Mouse (Mus musculus): Measurements from ENCODE around the gene Wnk4.

Gene Wnk4

GRCm38 (mm10) chr11:101259948-101260825 lies at the start of gene Wnk4:
Gene Wnk4, plus strand, starts transcription at chr11:101260567.
- DNase-seq (ENCODE audit: low spot score in 2 of 2): peak; percentile 76 to 84

DNA sequence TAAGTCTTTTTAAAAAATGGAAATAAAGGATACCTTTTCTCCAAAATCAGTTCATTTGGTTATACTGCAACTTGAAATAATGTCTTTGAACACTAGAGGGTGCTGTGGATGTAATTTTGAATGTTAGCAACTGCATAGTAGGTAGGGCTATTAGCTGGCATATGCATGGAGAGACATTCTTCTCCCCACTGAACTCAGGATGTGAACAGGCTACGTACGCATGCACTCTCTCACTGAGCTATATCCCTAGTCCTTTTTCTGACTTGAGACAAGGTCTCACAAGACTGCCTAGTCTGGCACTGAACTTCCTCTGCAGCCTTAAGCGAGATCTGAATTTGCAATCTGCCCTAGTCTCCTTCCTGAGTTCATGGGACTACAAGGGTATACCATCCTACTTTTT lies 48.4 kb upstream of the Wnk4 start:
- no peak for DNase-seq (ENCODE audit: low spot score in 2 of 2)

DNA sequence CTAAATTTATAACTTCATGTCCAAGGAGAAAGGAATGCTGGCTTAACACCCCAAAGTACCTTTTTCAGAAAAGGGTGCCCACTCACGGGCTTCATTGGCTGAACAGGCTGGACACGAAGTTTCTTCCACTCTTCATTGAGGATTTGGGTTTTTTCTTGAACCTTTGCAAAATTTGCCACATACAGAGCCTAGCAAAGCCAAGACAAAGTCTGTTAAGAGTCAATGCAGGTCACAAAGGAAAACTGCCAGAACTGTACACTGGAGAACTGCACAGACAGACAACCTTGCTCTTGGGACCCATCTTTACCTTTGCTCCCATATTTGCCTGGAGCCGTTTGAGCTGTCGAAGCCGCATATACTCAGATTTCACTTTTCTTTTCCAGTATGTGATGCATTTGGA lies 43.4 kb upstream of the Wnk4 start:
- DNase-seq (ENCODE audit: low spot score in 2 of 2): no peak

DNA sequence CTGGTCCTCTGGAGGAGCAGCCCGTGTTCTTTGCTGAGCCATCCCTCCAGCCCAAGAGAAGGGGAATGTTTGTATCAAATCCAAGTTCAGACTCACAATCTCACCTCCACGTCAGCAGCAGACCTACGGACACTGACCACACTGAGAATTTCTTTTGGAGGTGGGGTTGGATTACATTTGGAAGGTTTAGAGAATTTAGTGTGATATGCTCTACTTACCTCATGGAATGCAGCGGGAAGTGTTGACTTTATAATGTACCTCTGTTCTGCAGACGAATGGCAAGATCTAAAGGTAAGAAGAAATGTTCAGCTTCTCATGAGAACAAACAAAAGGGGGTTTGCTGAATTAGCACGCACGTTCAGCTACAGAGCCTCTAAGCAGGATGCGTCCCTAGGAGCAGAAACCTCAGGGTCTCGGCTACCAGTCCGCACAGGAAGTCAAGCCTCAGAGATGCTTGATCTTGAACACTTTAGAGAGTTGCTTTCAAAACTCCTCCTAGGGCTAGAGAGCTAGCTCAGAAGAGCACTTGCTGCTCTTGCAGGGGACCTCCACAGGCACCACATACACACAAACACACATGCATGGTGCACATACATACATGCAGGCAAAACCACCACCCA lies 41.8 kb upstream of the Wnk4 start:
- no peak for DNase-seq (ENCODE audit: low spot score in 2 of 2)

GRCm38 (mm10) chr11:101220853-101221252 lies 39.5 kb upstream of the Wnk4 start:
- DNase-seq (ENCODE audit: low spot score in 2 of 2): no peak

DNA sequence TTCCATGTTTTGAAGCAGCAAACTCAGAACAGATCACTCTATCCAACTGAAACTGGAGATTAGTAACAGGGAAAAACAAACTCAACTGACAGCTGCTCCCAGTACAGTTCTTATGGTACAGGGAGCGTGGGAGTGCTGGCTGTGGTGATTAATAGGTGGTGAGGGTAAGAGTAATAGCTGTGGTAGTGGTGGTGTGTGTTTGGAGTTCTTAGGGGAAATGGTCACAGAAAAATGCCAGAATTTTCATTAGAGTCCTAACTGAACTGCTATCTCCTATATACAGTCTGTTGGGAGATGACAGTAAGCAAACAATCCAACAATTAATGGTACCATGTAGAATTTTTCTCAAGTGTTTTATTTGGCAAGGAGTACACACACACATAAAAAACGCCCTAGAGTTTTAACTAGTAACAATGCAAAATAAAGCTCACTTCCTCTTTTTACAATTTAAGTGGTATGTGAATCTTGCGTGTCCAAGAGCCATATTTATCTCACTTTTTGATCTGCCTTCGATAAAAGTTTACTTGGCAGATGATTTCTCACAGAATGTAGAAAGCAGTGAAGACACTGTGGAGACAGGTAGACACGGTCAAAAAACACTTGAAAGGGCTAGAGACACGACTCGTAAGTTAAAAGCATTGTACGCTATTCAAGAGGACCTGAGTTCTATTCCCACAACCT lies 38.9 kb upstream of the Wnk4 start:
- DNase-seq (ENCODE audit: low spot score in 2 of 2): no peak

DNA sequence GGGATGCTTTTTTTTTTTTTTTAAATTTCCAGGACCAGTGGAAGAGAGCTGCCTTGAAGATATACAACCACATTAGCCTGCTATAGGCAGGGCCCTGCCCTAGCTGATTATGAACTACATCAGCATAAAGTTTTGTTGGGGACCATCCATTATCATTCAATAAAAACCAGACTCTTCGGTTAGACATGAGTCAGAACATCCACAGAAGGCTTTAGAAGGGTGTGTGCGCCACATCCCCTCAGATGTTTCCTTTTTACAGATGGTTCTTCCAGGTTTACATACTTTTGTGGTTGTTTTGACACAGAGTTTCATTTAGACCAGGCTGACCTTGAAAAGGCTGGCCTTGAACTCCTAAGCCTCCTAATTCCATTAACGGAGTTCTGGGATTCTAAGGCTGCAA lies 36.0 kb upstream of the Wnk4 start:
- DNase-seq (ENCODE audit: low spot score in 2 of 2): no peak

DNA sequence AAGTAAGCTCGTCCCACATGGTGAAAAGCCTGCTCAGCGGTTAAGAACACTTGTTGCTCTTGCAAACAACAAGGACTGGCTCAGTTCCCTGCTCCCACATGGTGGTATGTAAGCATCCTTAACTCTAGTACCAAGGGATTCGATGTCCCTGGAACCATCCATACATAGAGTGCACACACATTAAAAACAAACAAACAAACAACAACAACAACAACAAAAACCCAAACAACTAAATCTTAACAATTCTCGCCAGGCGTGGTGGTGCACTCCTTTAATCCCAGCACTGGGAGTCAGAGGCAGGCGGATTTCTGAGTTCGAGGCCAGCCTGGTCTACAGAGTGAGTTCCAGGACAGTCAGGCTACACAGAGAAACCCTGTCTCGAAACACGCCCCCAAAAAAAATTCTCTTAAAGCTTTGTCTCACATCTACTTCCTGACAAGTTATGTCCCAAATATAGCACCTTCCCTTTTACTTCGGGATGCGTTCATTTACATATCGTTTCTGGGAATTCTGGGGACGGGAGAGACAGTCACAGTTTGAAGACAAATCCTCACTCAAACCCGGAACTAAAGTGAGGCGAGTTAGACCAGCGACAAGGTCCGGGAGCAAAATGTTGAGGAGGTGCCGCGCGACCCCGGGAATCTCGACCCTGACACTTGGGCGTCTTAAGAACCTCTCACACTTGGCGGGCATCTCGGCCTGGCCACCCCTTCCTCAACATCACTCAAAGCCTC lies 34.9 kb upstream of the Wnk4 start:
- no peak for DNase-seq (ENCODE audit: low spot score in 2 of 2)

DNA sequence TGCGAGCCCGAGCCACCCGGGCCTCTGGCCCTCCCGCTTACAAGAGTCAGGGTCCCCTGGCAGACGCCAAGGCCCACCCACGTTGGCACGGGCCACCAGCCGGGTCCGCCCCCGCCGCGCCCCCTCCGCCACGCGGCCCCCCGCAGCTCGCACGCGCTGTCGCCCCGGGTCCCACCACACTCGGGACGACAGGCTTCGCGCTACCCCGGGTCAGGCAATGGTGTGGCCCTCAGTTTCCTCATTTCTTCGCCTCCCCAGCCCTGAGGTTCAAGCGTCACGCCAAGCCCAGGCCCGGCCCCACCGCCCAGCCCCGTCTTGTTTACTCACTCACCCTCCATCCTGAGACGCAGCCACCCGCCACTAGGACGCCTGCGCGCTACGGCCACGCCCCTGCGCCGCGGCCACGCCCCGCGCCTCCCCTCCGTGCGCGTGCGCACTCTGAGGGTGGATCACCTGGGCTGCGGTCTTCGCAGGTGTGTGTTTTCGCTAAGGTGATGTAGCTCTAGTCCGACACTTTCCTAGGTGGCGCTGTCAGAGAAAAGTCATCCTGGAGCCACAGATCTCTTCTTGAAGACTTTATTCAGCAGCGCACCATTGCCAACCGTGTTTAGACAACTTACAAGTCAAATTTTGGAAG lies 34.2 kb upstream of the Wnk4 start, which contains the start of gene Ezh1:
Gene Ezh1, minus strand, starts transcription at position 399 of the 637 bp plus-strand sequence.
- DNase-seq (ENCODE audit: low spot score in 2 of 2): peak; percentile 91 to 97

DNA sequence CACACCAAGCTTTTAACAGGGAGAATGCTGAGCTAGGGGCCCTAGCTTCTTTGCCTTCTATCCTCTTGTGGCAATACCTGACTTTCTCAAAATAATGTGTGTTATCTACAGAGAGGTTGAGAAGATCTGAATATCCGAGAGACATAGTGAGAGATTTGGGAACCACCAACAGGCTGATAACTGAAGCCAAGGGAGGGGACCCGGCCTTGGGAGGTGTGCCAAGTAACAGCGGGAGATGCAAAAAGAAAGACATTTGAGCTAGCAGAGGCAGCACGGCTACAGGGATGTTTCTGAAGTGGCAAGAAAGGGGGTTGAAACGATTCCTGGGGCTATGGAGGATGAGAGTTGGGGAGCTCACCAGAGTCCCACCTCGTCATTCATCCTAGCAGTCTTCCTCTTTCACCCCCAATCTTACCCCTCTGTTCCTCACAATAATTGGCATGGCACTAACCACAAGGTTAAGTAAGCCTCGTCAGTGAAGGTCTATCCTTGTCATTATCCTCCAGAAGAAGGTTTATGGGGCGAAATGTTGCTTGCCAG lies 30.9 kb upstream of the Wnk4 start:
- no peak for DNase-seq (ENCODE audit: low spot score in 2 of 2)

DNA sequence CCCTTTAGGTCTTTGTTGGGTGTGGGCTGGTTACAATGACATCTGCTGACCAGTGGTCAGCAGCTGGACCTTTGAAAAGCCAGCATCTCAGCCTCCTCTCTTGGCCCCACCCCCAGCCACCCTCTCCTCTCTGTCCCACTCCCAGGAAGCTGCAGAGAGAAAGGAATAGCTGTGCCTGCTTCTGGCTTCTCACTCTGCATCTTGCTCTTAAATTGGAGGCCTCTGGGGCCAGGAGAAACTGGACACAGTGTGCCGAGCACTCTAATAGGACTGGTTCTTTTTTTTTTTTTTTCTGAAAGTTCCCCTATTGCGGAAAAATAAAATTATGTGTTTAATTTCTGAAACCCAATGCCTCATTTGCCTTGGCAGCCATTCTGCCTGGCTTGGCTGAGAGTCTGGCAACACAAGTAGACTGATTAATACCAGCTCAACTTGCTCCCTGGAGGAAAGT lies 30.3 kb upstream of the Wnk4 start:
- DNase-seq (ENCODE audit: low spot score in 2 of 2): no peak

DNA sequence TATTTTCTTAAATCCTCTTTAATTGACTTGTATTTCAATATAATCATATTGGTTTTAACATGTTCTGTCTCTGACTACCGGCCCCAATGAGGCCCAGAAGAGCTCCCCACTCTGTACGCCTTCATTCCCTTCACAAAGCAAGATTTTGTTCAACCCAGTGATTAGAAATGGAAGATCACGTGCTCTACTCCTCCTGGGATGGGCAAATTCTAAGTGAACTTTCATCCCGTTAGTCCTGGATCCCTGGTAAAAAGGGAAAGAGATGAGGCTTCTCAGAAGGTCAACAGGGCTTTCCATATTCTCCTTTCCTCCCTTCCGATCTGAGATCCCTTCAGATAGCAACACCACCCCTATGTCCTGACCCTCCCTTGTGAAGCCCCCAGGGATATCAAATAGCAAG lies 29.8 kb upstream of the Wnk4 start:
- no peak for DNase-seq (ENCODE audit: low spot score in 2 of 2)

GRCm38 (mm10) chr11:101230991-101231871 lies 29.1 kb upstream of the Wnk4 start:
- no peak for DNase-seq (ENCODE audit: low spot score in 2 of 2)

- DNase-seq (ENCODE audit: low spot score in 2 of 2): no peak
These were observed 28.1 kb upstream of the Wnk4 start for GRCm38 (mm10) chr11:101232010-101232839.

DNA sequence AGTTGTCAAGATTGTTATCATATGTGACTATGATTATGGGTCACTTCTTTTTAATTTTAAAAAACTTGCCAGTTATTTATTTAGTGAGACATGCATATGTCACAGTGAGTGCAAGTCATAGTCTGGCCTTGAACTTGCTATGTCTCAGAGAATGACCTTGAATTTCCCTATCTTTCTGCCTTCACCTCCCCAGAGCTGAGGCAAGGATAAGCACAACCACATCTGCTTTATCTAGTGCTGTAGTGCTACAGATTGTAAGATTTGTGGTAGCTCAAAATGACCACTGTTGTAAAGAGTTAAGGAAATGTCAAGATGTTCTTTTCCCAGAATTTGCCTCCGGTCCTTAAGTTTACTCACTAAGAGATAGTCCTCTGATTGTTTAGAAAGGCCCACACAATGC lies 27.1 kb upstream of the Wnk4 start:
- no peak for DNase-seq (ENCODE audit: low spot score in 2 of 2)

- DNase-seq (ENCODE audit: low spot score in 2 of 2): no peak
These were observed 26.2 kb upstream of the Wnk4 start for GRCm38 (mm10) chr11:101234124-101234523.

- DNase-seq (ENCODE audit: low spot score in 2 of 2): no peak
These were observed 24.9 kb upstream of the Wnk4 start for GRCm38 (mm10) chr11:101235429-101235828.

- no peak for DNase-seq (ENCODE audit: low spot score in 2 of 2)
These were observed 23.6 kb upstream of the Wnk4 start for GRCm38 (mm10) chr11:101236782-101237181.

- no peak for DNase-seq (ENCODE audit: low spot score in 2 of 2)
These were observed 22.2 kb upstream of the Wnk4 start for GRCm38 (mm10) chr11:101238071-101238647.
